In genomic region chr3:121834732-121835131, GRCm38 (mm10) we compare ENCODE assay signal across 16 mouse cellular contexts. TPM values are rescaled to one million over a fixed set of nuclear protein-coding genes. Genes with fewer than 3 reads are reported as not detected.
DNase-seq lines count a peak whose midpoint lies in the region.
"Had no signal": no experiment of that assay in that cellular context is flagged by ENCODE, and none has a peak within 500 bp of the region (broad histone marks: within the 10 kb centered on the region; RNA-seq: fewer than 3 reads in every experiment).

No protein-coding gene starts in this region.

- intact Hi-C loops in left cerebral cortex, postnatal 25 days (cut with DNase I): no loop called here

- DNase-seq in 3134 (ENCODE audit: extremely low read depth, insufficient read length, low spot score): peak; percentile 19
- peak; percentile 83 for DNase-seq in 3T3-L1 (ENCODE audit: low read depth, low spot score)
- peak; percentile 78 for DNase-seq in NIH3T3 (ENCODE audit: low read depth)
- DNase-seq in left cerebral cortex, postnatal 25 days (ENCODE audit: low spot score in 2 of 2): no peak
- DNase-seq in layer of hippocampus, adult 9-10 months (ENCODE audit: low spot score): no peak
- DNase-seq in kidney, postnatal 10 days: no peak
- DNase-seq: adrenal gland, adult 2 months; adrenal gland, postnatal 14 days; B cell, adult 2 months; cerebellum, adult 11 months; cerebellum, adult 2 months; cerebellum, adult 9-11 months; cerebellum, postnatal 25 days; forebrain, postnatal 0 days; gastrocnemius, adult 2 months; gastrocnemius, postnatal 14 days had no signal

RNA-seq across cellular contexts. Expression of gene Abcd3, which starts 19.6 kb away (rescaled TPM):
- 10 to 100 TPM; 53.3 to 54.7 TPM for total RNA-seq in left cerebral cortex, postnatal 25 days (2021)

Comparison
In these comparisons a context has a peak if more than half of its experiments do, and no peak if none do; other contexts are left out.
1. DNase-seq: peak in 3134 (single experiment), 3T3-L1 (single experiment) and NIH3T3 (single experiment); none in left cerebral cortex, postnatal 25 days (0 of 2), layer of hippocampus, adult 9-10 months (single experiment) and kidney, postnatal 10 days (single experiment).